Mouse (Mus musculus) layer of hippocampus, adult 11-12 months (tissue): ENCODE results near the gene Cnr1.

Source experiments
- DNase-seq: peaks from one replicate; pipeline ENCODE4 v3.0.0; 2022; ENCODE audit warnings: low spot score

Cnr1 gene

GRCm38 (mm10) chr4:33924234-33924888, at the start of gene Cnr1:
Cnr1 (plus strand) TSS chr4:33924593.
- DNase-seq: peak; percentile 64

- DNase-seq: no peak
These were observed 44.4 kb upstream of the Cnr1 start for GRCm38 (mm10) chr4:33879944-33880343.

- DNase-seq: no peak
These were observed 38.4 kb upstream of the Cnr1 start for GRCm38 (mm10) chr4:33886026-33886425.

DNA sequence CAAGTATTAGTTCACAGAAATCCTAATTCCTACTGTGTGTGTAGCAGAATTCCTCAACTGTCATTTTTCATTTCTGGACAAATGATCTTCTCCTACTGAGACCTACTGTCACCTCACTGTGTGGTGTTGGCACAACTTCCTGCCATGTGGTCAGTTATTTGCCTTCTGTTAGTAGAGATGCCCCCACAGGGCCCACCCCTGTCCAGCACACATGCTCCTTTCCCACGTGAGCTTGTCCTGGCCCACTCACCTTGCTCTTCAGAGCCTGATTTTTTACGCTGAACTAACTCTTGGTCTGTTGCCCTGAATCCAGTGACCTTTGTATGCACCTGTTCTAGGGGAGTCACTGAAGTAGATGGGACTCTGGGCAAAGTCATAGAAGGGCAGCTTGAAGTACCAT, 34.4 kb upstream of the Cnr1 start:
- DNase-seq: no peak

GRCm38 (mm10) chr4:33892178-33892869, 32.1 kb upstream of the Cnr1 start:
- DNase-seq: no peak

GRCm38 (mm10) chr4:33893841-33894240, 30.6 kb upstream of the Cnr1 start:
- peak; percentile 68 for DNase-seq

DNA sequence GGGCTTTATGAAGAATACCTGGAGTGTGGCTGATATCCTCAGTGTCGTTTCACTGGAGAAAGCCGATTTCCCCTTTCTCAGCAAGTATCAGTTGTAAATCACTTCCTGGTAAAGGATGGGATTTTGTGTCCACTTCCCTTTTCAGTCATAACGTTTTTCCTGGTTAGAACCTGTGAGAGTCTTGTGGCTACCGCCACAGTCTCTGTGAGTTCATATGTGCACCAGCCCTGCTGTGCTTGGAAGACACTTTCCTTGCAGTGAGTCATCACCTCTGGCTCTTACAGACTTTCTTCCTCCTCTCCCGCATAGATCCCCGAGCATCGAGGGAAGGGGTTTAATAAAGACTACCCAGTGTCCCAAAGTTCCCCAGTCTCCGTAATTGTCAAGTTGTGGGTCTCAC, 29.3 kb upstream of the Cnr1 start:
- no peak for DNase-seq

GRCm38 (mm10) chr4:33895491-33895890, 28.9 kb upstream of the Cnr1 start:
- no peak for DNase-seq

- DNase-seq: no peak
These were observed 22.7 kb upstream of the Cnr1 start for GRCm38 (mm10) chr4:33901659-33902058.

DNA sequence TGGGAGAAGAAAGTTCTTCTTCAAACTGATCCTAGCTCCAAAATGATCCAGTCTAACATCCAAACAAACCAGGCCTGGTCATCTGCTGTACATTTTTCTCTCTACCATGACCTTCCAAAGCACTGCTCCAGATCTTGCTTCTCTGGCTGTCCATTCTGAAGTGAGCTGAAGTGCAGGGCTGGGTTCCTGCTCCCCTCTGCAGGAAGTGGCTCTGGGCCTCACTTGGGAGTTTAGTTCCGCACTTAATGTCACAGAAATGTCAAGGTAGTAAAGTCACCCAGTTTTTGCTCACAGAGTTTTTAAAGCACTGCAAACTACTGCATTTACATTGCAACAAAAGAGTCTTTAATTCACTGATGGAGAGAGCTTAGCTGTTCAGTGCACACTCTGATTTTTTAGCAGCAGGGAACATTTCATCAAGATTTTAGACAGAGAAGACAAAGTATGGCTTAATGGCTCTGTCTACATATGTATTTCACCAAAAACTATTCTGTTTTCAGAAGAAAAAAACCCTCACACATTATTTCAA, 20.5 kb upstream of the Cnr1 start:
- no peak for DNase-seq

- no peak for DNase-seq
These were observed 19.6 kb upstream of the Cnr1 start for GRCm38 (mm10) chr4:33904826-33905225.

DNA sequence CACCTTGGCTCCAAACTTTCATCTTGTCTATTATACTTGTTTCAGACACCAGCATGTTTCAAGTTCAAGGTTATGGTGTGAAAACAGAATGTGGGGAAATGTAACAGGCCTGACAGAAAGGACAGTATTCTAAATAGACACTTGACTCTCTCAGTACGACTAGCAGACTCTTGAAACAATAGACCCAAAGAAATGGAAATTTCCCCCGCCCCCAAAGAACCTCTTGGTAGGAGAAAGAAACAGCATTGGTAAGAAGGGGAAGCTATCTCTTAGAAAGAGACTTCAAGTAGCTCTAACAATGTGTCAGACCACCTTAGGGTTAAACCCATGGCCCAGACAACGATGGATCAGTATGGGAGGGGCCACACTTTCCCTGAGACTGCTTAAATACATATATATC, 15.6 kb upstream of the Cnr1 start:
- no peak for DNase-seq

- peak; percentile 44 for DNase-seq
These were observed 8.7 kb upstream of the Cnr1 start for GRCm38 (mm10) chr4:33915730-33916129.

DNA sequence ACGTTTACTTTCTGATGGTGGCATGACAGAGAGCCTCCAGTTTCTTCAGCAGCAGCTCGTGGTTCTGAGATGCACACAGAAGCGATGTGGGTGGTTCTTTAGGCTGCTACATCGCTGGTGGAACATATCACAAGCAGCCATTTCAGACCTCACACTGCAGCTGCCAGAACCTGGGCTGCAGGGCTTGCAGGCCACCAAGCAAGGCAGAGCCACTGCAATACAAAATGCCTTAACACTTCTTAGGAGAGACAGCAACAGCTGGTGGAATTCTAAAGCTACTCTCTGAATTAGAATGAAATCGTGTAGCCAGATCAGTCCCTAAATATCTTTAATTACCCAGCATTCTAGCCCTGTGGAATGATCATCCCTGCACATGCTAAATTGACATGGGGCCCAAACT, 3.6 kb upstream of the Cnr1 start:
- DNase-seq: no peak

- no peak for DNase-seq
These were observed 1.1 kb upstream of the Cnr1 start for GRCm38 (mm10) chr4:33923151-33923760.

DNA sequence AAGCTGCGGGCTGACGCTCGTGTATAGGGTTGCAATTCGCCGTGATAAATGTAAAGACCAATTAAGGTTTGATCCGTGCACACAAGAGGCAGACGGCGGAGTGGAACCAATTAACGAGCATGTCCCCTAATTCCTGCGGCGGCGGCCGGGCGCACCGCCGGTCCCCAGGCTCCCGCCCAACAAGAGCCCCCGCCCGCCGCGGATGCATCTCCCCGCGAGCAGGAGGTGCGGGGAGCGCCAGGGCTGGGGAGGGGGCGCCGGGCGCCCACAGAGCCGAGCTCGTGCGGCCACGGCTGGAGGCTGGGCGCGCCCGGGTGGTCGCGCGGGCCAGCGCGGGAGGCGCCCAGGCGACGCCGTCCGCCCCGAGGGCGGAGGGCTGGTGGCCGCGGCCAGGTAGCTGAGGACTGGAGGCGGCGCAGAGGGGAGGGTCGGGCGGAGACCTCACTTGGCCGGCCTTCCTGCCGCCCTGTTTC, 596 bp upstream of the Cnr1 start:
- DNase-seq: peak; percentile 26

- DNase-seq: no peak
These were observed 474 bp downstream of the Cnr1 start for GRCm38 (mm10) chr4:33924889-33925245.

GRCm38 (mm10) chr4:33925489-33925888, 1.1 kb downstream of the Cnr1 start:
- no peak for DNase-seq

DNA sequence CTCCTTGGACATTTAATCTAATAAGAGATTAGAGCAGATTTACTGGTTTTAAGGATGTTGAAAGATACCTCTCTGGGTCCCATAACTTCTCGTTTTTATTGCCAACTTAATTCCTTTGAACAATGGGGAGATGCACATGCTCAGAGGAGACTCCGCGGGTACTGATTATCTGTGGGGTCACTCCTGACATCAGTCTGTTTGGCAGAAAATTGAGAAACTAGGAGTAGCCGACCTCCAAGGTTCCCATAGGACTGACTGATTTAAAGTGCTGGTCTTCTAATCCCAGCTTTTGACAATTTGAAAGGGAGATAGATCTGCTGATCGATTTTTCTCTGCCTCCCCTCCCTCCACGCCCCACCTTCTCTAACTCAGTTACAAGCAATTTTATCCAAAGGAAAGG, 1.6 kb downstream of the Cnr1 start:
- DNase-seq: no peak

- no peak for DNase-seq
These were observed 2.4 kb downstream of the Cnr1 start for GRCm38 (mm10) chr4:33926730-33927263.

DNA sequence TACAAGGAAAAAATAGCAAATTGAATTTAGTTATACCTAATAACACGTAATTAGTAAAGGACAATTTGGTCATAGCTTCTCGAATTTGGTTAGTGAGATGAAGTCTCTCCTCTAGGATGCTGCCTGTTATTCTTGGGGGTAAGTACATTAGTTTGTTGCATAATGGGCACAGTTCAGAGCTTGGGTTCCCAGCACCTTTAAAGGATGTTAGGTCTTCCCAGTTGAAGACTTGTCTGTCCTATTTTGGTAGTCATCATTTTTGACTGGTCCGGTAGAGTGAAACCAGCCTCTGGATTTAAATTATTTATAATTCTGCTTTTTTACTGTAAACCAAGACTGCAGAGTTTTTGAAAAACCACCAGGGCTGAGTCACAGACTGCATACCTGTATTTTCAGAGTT, 3.3 kb downstream of the Cnr1 start:
- DNase-seq: no peak

- DNase-seq: no peak
These were observed 4.1 kb downstream of the Cnr1 start for GRCm38 (mm10) chr4:33928450-33928849.

DNA sequence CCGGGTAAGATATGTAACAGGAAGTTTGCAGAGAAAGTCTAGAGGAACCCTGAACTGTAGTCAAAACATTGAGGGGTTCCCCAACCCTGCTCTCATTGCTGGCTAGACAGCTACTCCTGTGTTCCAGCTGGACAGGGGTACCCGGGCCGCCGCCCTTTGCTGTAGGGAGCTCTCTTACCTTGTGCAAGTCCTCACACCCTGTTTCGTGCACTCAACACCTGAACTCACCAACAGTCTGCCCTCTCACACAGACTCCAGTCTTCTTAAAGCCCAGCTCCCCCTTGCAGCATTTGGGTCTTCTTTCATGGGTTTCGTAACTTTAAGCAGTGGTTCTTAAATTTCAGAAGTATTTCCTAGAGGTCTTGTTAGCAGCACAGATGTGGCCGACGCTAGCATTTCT, 7.0 kb downstream of the Cnr1 start:
- DNase-seq: no peak
